Mouse (Mus musculus) stomach, postnatal 0 days (tissue): ENCODE data around the gene Trpc5.

Source experiments
- CTCF ChIP-seq: IDR thresholded peaks from 2 replicates; pipeline ENCODE4 v1.5.1; 2016; ENCODE audit warnings: antibody characterized with exemption, low read depth, mild to moderate bottlenecking, moderate library complexity
- EP300 ChIP-seq: optimal IDR thresholded peaks from 2 replicates; pipeline ENCODE3; 2016; ENCODE audit warnings: antibody characterized with exemption

DNA sequence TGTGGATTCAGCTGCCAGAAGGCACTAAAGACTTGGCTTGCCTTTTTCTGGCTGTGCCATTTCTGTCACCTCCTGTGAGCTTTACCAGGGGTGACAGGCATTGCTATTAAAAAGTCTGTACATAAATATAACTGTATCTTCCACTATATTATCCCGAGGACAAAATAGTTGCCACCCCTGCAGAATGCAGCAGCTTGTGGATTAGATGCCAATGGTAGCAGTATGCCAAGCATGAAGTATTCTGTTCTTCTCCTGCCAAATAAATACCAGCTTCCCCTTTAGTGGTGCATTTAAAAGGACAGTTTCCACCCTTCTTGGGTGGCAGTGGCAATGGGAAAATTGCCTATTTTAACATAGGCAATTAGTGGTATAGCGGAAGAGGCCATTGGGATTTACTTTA is 223.6 kb downstream of the Trpc5 start:
- TF ChIP-seq CTCF (no peak), EP300 (no peak)
